In genomic region chr2:180027768-180028167, GRCm38 (mm10) we compare ENCODE assay signal across 9 mouse cellular contexts. TPM values are rescaled to one million over a fixed set of nuclear protein-coding genes. Genes with fewer than 3 reads are reported as not detected.
DNase-seq lines count a peak whose midpoint lies in the region; ATAC-seq and TF ChIP-seq lines count a peak whose summit lies in the region.
"Had no signal": no experiment of that assay in that cellular context is flagged by ENCODE, and none has a peak within 500 bp of the region (broad histone marks: within the 10 kb centered on the region; RNA-seq: fewer than 3 reads in every experiment).

No protein-coding gene starts in this region.

- H3K4me1 ChIP-seq in heart, embryonic 13.5 days, result peaks cover 45% of the 10 kb centered on the region
- peaks cover 51% of the 10 kb centered on the region for H3K4me1 ChIP-seq in G1E (ENCODE audit: insufficient read depth, low read depth, low read length)
- peaks cover 44% of the 10 kb centered on the region for H3K4me1 ChIP-seq in forebrain, embryonic 13.5 days
- H3K4me1 ChIP-seq in limb, embryonic 15.5 days, result peaks cover 34% of the 10 kb centered on the region

- peak overlapping the region; percentile 91 for H3K4me2 ChIP-seq in heart, embryonic 13.5 days
- H3K4me2 ChIP-seq in forebrain, embryonic 13.5 days, result peak overlapping the region; percentile 81
- peak overlapping the region; percentile 93; the same call in 1 of the 2 replicates for H3K4me2 ChIP-seq in limb, embryonic 15.5 days

- no peak for ATAC-seq in heart, embryonic 13.5 days (ENCODE audit: extremely low read depth, insufficient number of reproducible peaks, low FRiP score, low TSS enrichment)
- no peak for ATAC-seq in G1E (ENCODE audit: extremely low read depth, insufficient number of reproducible peaks, low FRiP score, poor library complexity, severe bottlenecking)
- no peak for ATAC-seq in forebrain, embryonic 13.5 days
- ATAC-seq in limb, embryonic 15.5 days (ENCODE audit: insufficient number of reproducible peaks, low FRiP score, low TSS enrichment, low read depth), result no peak
- no peak for ATAC-seq in frontal cortex, adult (ENCODE audit: low TSS enrichment)

- intact Hi-C loops in heart, postnatal 10 days (cut with DNase I), result no loop called here

- no peak for DNase-seq in heart, postnatal 10 days
- no peak for DNase-seq in G1E (ENCODE audit: low spot score)
- no peak for DNase-seq in spleen, adult 18-20 months
- DNase-seq in retina, postnatal 1 day, result no peak
- DNase-seq: liver had no signal

- 63% methylated on average over 9 of the region's 9 CpGs for WGBS in heart, embryonic 13.5 days
- WGBS in forebrain, embryonic 13.5 days, result 81% methylated on average over 9 of the region's 9 CpGs
- WGBS in limb, embryonic 15.5 days, result 69% methylated on average over 9 of the region's 9 CpGs

- peak overlapping the region; percentile 97; the same call in 1 of the 2 replicates for H3K9ac ChIP-seq in heart, embryonic 13.5 days
- H3K9ac ChIP-seq in forebrain, embryonic 13.5 days, result peak overlapping the region; percentile 97
- H3K9ac ChIP-seq in limb, embryonic 15.5 days, result no peak overlapping the region

- peaks cover 9% of the 10 kb centered on the region for H3K27me3 ChIP-seq in heart, embryonic 13.5 days (replicated peaks)
- peaks cover 8% of the 10 kb centered on the region for H3K27me3 ChIP-seq in G1E (ENCODE audit: insufficient read depth, low read length)
- H3K27me3 ChIP-seq in forebrain, embryonic 13.5 days, result peaks cover 11% of the 10 kb centered on the region
- peaks cover 7% of the 10 kb centered on the region; the same call in 1 of the 2 replicates for H3K27me3 ChIP-seq in limb, embryonic 15.5 days

- TF ChIP-seq CTCF in G1E (IDR thresholded peaks at IDR 0.05; ENCODE audit: low read depth, low read length), result no peak

- peaks cover 54% of the 10 kb centered on the region for H3K36me3 ChIP-seq in heart, embryonic 13.5 days
- H3K36me3 ChIP-seq in G1E (replicated peaks), result peaks cover 65% of the 10 kb centered on the region
- H3K36me3 ChIP-seq in forebrain, embryonic 13.5 days (ENCODE audit: poor library complexity, severe bottlenecking), result peaks cover 56% of the 10 kb centered on the region
- peaks cover 52% of the 10 kb centered on the region for H3K36me3 ChIP-seq in limb, embryonic 15.5 days

- no peaks in the 10 kb centered on the region for H3K9me3 ChIP-seq in heart, embryonic 13.5 days
- H3K9me3 ChIP-seq in G1E (replicated peaks), result no peaks in the 10 kb centered on the region
- no peaks in the 10 kb centered on the region for H3K9me3 ChIP-seq in forebrain, embryonic 13.5 days (replicated peaks)
- H3K9me3 ChIP-seq in limb, embryonic 15.5 days, result no peaks in the 10 kb centered on the region

- no peak overlapping the region for H3K27ac ChIP-seq in heart, embryonic 13.5 days (replicated peaks)
- H3K27ac ChIP-seq in forebrain, embryonic 13.5 days, result no peak overlapping the region
- H3K27ac ChIP-seq in limb, embryonic 15.5 days, result no peak overlapping the region

- peak overlapping the region; percentile 85; the same call in 1 of the 2 replicates for H3K4me3 ChIP-seq in heart, embryonic 13.5 days
- peak overlapping the region; percentile 37; the same call in 1 of the 2 replicates for H3K4me3 ChIP-seq in G1E (ENCODE audit: low read depth, low read length)
- peak overlapping the region; percentile 98 for H3K4me3 ChIP-seq in forebrain, embryonic 13.5 days
- 0 out of 2 replicates have a peak overlapping the region, but pooled peaks have one; percentile 94 for H3K4me3 ChIP-seq in limb, embryonic 15.5 days

RNA-seq across cellular contexts. Expression of gene Lsm14b, which starts 3.0 kb away (rescaled TPM):
- 4.8 and 5.3 TPM in 2 replicates for polyA plus RNA-seq in heart, embryonic 13.5 days (2015; fragmentation: Nextera tagmentation; extraction: Ambion mirVana)
- total RNA-seq in heart, postnatal 10 days (2021), result 10 to 100 TPM; 50.7 to 52.8 TPM
- total RNA-seq in G1E (2014; fragmentation: Nextera tagmentation) (19.9 and 27.5 TPM in 2 replicates), G1E (2017) (39.2 and 41.1 TPM in 2 replicates)
- 44.4 and 57.6 TPM in 2 replicates for polyA plus RNA-seq in G1E (2012)
- 20.4 and 20.6 TPM in 2 replicates for polyA plus RNA-seq in forebrain, embryonic 13.5 days (2015; fragmentation: Nextera tagmentation; extraction: Ambion mirVana)
- polyA plus RNA-seq in limb, embryonic 15.5 days (2015; fragmentation: Nextera tagmentation; extraction: Ambion mirVana), result 3.7 and 8.0 TPM in 2 replicates

RNA-seq across cellular contexts. Expression of gene Psma7, which starts 14.5 kb away (rescaled TPM):
- 382 and 477 TPM in 2 replicates for polyA plus RNA-seq in heart, embryonic 13.5 days (2015; fragmentation: Nextera tagmentation; extraction: Ambion mirVana)
- total RNA-seq in heart, postnatal 10 days (2021), result 100 to 1,000 TPM; 187 to 188 TPM
- total RNA-seq in G1E (2014; fragmentation: Nextera tagmentation), result 144 and 148 TPM in 2 replicates
- 305 TPM in 2 replicates for total RNA-seq in G1E (2017)
- polyA plus RNA-seq in G1E (2012), result 81.2 and 94.1 TPM in 2 replicates
- 716 and 737 TPM in 2 replicates for polyA plus RNA-seq in forebrain, embryonic 13.5 days (2015; fragmentation: Nextera tagmentation; extraction: Ambion mirVana)
- 471 and 519 TPM in 2 replicates for polyA plus RNA-seq in limb, embryonic 15.5 days (2015; fragmentation: Nextera tagmentation; extraction: Ambion mirVana)

RNA-seq across cellular contexts. Expression of gene Ss18l1, which starts 14.5 kb away (rescaled TPM):
- polyA plus RNA-seq in heart, embryonic 13.5 days (2015; fragmentation: Nextera tagmentation; extraction: Ambion mirVana), result 2.5 and 3.0 TPM in 2 replicates
- 1 to 10 TPM; 2.7 to 4.0 TPM for total RNA-seq in heart, postnatal 10 days (2021)
- total RNA-seq in G1E (2014; fragmentation: Nextera tagmentation) (3.7 and 4.3 TPM in 2 replicates), G1E (2017) (3.9 and 4.2 TPM in 2 replicates)
- polyA plus RNA-seq in G1E (2012), result 2.4 and 2.5 TPM in 2 replicates
- 33.9 and 38.7 TPM in 2 replicates for polyA plus RNA-seq in forebrain, embryonic 13.5 days (2015; fragmentation: Nextera tagmentation; extraction: Ambion mirVana)
- 4.1 and 4.2 TPM in 2 replicates for polyA plus RNA-seq in limb, embryonic 15.5 days (2015; fragmentation: Nextera tagmentation; extraction: Ambion mirVana)

RNA-seq across cellular contexts. Expression of gene Mtg2, which starts 42.6 kb away (rescaled TPM):
- polyA plus RNA-seq in heart, embryonic 13.5 days (2015; fragmentation: Nextera tagmentation; extraction: Ambion mirVana), result 23.9 and 24.8 TPM in 2 replicates
- total RNA-seq in heart, postnatal 10 days (2021), result 10 to 100 TPM; 15.5 to 16.0 TPM
- total RNA-seq in G1E (2014; fragmentation: Nextera tagmentation) (11.0 and 12.3 TPM in 2 replicates), G1E (2017) (21.7 and 24.8 TPM in 2 replicates)
- polyA plus RNA-seq in G1E (2012), result 12.9 and 14.8 TPM in 2 replicates
- 34.2 and 34.8 TPM in 2 replicates for polyA plus RNA-seq in forebrain, embryonic 13.5 days (2015; fragmentation: Nextera tagmentation; extraction: Ambion mirVana)
- polyA plus RNA-seq in limb, embryonic 15.5 days (2015; fragmentation: Nextera tagmentation; extraction: Ambion mirVana), result 22.9 and 25.0 TPM in 2 replicates

RNA-seq across cellular contexts. Expression of gene Taf4, which starts 51.3 kb away (rescaled TPM):
- polyA plus RNA-seq in heart, embryonic 13.5 days (2015; fragmentation: Nextera tagmentation; extraction: Ambion mirVana), result 1.7 and 1.9 TPM in 2 replicates
- total RNA-seq in heart, postnatal 10 days (2021), result 10 to 100 TPM; 22.1 to 24.3 TPM
- total RNA-seq in G1E (2014; fragmentation: Nextera tagmentation) (37.3 and 45.7 TPM in 2 replicates), G1E (2017) (9.3 and 14.2 TPM in 2 replicates)
- polyA plus RNA-seq in G1E (2012), result 29.3 and 32.3 TPM in 2 replicates
- 5.2 and 6.0 TPM in 2 replicates for polyA plus RNA-seq in forebrain, embryonic 13.5 days (2015; fragmentation: Nextera tagmentation; extraction: Ambion mirVana)
- 2.6 and 2.9 TPM in 2 replicates for polyA plus RNA-seq in limb, embryonic 15.5 days (2015; fragmentation: Nextera tagmentation; extraction: Ambion mirVana)

Comparison
In these comparisons a context has a peak if more than half of its experiments do, and no peak if none do; other contexts are left out.
1. H3K4me3 ChIP-seq: peak in every context shown above with its lines; median percentile 98 in forebrain, embryonic 13.5 days; 94 in limb, embryonic 15.5 days; 85 in heart, embryonic 13.5 days; 37 in G1E.